In genomic region chr2:69061313-69061712, GRCm38 (mm10) we compare ENCODE assay signal across 7 mouse cellular contexts.
DNase-seq lines count a peak whose midpoint lies in the region; ATAC-seq and TF ChIP-seq lines count a peak whose summit lies in the region.

No protein-coding gene starts in this region.

- no peaks in the 10 kb centered on the region for H3K4me1 ChIP-seq in E14TG2a.4 (replicated peaks; ENCODE audit: low read depth, low read length)

- H3K27me3 ChIP-seq in E14TG2a.4 (ENCODE audit: insufficient read depth, low read length) = no peaks in the 10 kb centered on the region

- peaks cover 3% of the 10 kb centered on the region; the same call in 1 of the 2 replicates for H3K9me3 ChIP-seq in E14TG2a.4 (ENCODE audit: low read length)

- H3K36me3 ChIP-seq in E14TG2a.4 (ENCODE audit: insufficient read depth, low read length) = no peaks in the 10 kb centered on the region

- DNase-seq in kidney, postnatal 14 days = peak; percentile 20
- no peak for DNase-seq in kidney, postnatal 10 days
- DNase-seq in brain, adult 2 months (ENCODE audit: low read depth, low spot score) = peak; percentile 82
- peak; percentile 25 for DNase-seq in lung, postnatal 14 days
- DNase-seq in layer of hippocampus, adult 18-20 months (ENCODE audit: low spot score in 2 of 2) = no peak

- H3K4me3 ChIP-seq in E14TG2a.4 (replicated peaks; ENCODE audit: low read length) = no peak overlapping the region

- TF ChIP-seq CTCF in E14TG2a.4 (conservative IDR thresholded peaks at IDR 0.05; ENCODE audit: low read length) = peak; percentile 42

- ATAC-seq in erythroblast, adult 5-6 weeks (replicated peaks; ENCODE audit: low FRiP score, poor library complexity, severe bottlenecking) = no peak

Comparison
In these comparisons a context has a peak if more than half of its experiments do, and no peak if none do; other contexts are left out.
1. DNase-seq: peak in kidney, postnatal 14 days (single experiment), brain, adult 2 months (single experiment) and lung, postnatal 14 days (single experiment); none in kidney, postnatal 10 days (single experiment) and layer of hippocampus, adult 18-20 months (0 of 2).